Mouse (Mus musculus): ENCODE measurements at regions not wholly inside any gene's neighbourhood (a gene's known extent, or its start where the extent isn't known, plus 50 kb on each side); places are given as distances from the start of the nearest gene placed in this dataset.

DNA sequence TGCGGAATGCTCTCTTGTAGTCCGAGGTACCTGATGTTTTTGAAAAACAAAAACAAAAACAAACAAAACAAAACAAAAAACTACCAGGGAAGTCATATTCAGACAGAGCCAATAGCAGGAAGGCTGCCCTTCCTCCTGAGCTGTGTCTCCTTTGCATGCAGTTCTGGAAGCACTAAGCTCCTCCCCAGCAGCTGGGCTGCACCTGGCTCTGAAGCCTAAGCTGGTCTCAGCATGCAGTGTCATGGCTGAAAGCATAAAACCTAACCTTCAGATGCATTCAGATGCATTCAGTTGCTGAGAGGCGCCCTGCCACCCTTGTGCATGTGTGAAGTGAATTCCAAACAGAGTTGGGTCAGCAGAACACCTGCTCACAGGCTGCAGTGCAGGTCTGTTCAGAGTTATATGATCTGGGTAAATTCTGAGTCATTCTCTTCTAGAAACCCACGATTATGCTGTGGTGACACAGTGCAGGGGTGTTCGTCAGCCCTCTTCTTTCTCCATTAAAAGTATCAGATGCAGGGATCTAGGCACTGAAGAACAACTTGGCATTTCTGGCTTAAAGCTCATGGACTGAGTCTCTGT is 382.3 kb upstream of the Sox11 start:
- Histone ChIP-seq H3K27me3 (replicated peaks) (no peaks in the 10 kb centered on the region), H3K4me2 (no peak overlapping the region), H3K36me3 (no peaks in the 10 kb centered on the region), H3K4me3 (no peak overlapping the region), H3K4me1 (no peaks in the 10 kb centered on the region), H3K27ac (no peak overlapping the region), H3K9me3 (replicated peaks) (no peaks in the 10 kb centered on the region), H3K9ac (no peak overlapping the region)
- no peak for ATAC-seq
- 46% methylated on average over 5 of the region's 5 CpGs for WGBS (ENCODE audit: insufficient replicate concordance)

- no peaks in the 10 kb centered on the region for H3K27me3 ChIP-seq (replicated peaks)
- ATAC-seq, result peak; percentile 97
- H3K27ac ChIP-seq, result no peak overlapping the region
- no peaks in the 10 kb centered on the region for H3K36me3 ChIP-seq
- no peak overlapping the region for H3K4me3 ChIP-seq
- H3K4me1 ChIP-seq, result peaks cover 22% of the 10 kb centered on the region
- H3K9ac ChIP-seq, result no peak overlapping the region
- H3K4me2 ChIP-seq, result no peak overlapping the region; the same call in 1 of the 2 replicates
- H3K9me3 ChIP-seq (replicated peaks), result no peaks in the 10 kb centered on the region
Observed at GRCm38 (mm10) chr12:27680459-27680858, 338.1 kb upstream of the Sox11 start.

- Histone ChIP-seq H3K36me3 (no peaks in the 10 kb centered on the region), H3K27me3 (replicated peaks) (no peaks in the 10 kb centered on the region), H3K27ac (no peak overlapping the region), H3K4me3 (no peak overlapping the region), H3K4me1 (no peaks in the 10 kb centered on the region), H3K9me3 (replicated peaks) (no peaks in the 10 kb centered on the region), H3K9ac (no peak overlapping the region), H3K4me2 (no peak overlapping the region)
- no peak for ATAC-seq
Observed at GRCm38 (mm10) chr12:27673404-27673803, 331.0 kb upstream of the Sox11 start.

GRCm38 (mm10) chr12:27670650-27671084 is 328.3 kb upstream of the Sox11 start:
- H3K36me3 ChIP-seq, result no peaks in the 10 kb centered on the region
- H3K9ac ChIP-seq, result no peak overlapping the region
- H3K27me3 ChIP-seq (replicated peaks), result no peaks in the 10 kb centered on the region
- H3K9me3 ChIP-seq (replicated peaks), result no peaks in the 10 kb centered on the region
- 55% methylated on average over 9 of the region's 9 CpGs for WGBS (ENCODE audit: insufficient replicate concordance)
- no peak overlapping the region for H3K4me3 ChIP-seq
- H3K4me1 ChIP-seq, result peaks cover 7% of the 10 kb centered on the region
- H3K27ac ChIP-seq, result no peak overlapping the region
- H3K4me2 ChIP-seq, result no peak overlapping the region
- no peak for ATAC-seq

- no peak for ATAC-seq
- 69% methylated on average over 7 of the region's 7 CpGs for WGBS (ENCODE audit: insufficient replicate concordance)
Observed at GRCm38 (mm10) chr12:27670190-27670589, 327.8 kb upstream of the Sox11 start.

GRCm38 (mm10) chr12:27669542-27669941 is 327.2 kb upstream of the Sox11 start:
- Histone ChIP-seq H3K4me1 (peaks cover 14% of the 10 kb centered on the region), H3K9me3 (replicated peaks) (no peaks in the 10 kb centered on the region), H3K4me2 (no peak overlapping the region), H3K4me3 (no peak overlapping the region), H3K9ac (no peak overlapping the region), H3K27me3 (replicated peaks) (no peaks in the 10 kb centered on the region), H3K27ac (no peak overlapping the region), H3K36me3 (no peaks in the 10 kb centered on the region)
- no peak for ATAC-seq
- 62% methylated on average over 6 of the region's 6 CpGs for WGBS (ENCODE audit: insufficient replicate concordance)

More at GRCm38 (mm10) chr12:27670190-27670589, 327.8 kb upstream of the Sox11 start:
- Histone ChIP-seq H3K4me3 (no peak overlapping the region), H3K27me3 (replicated peaks) (no peaks in the 10 kb centered on the region), H3K9me3 (replicated peaks) (no peaks in the 10 kb centered on the region), H3K9ac (no peak overlapping the region), H3K4me2 (no peak overlapping the region), H3K4me1 (peaks cover 8% of the 10 kb centered on the region), H3K36me3 (no peaks in the 10 kb centered on the region), H3K27ac (no peak overlapping the region)

DNA sequence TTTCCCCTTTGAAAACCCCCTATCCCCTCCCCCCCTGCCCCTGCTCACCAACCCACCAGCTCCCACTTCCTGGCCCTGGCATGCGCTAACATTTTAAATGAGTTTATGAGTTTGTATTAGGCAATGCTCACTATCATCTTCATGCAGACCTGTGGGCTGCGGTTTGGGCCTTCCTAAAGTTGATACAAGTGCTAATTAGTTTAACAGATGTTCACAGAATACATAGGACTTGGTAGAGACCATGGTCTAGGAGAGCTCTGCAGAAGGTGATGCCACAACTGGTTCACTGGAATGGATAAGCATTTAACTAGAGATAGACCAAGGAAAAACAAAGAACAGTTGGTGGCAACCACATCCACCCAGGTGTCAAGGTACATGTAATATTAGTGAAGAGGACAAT is 324.1 kb upstream of the Sox11 start:
- H3K27ac ChIP-seq, result no peak overlapping the region
- peaks cover 21% of the 10 kb centered on the region for H3K4me1 ChIP-seq
- 21% methylated on average over 2 of the region's 2 CpGs for WGBS (ENCODE audit: insufficient replicate concordance)
- H3K9ac ChIP-seq, result no peak overlapping the region
- no peaks in the 10 kb centered on the region for H3K9me3 ChIP-seq (replicated peaks)
- peak; percentile 84 for ATAC-seq
- no peaks in the 10 kb centered on the region for H3K36me3 ChIP-seq
- H3K27me3 ChIP-seq (replicated peaks), result no peaks in the 10 kb centered on the region
- H3K4me2 ChIP-seq, result no peak overlapping the region
- no peak overlapping the region for H3K4me3 ChIP-seq

- Histone ChIP-seq H3K36me3 (no peaks in the 10 kb centered on the region), H3K27ac (no peak overlapping the region), H3K9ac (no peak overlapping the region), H3K27me3 (replicated peaks) (no peaks in the 10 kb centered on the region), H3K4me2 (no peak overlapping the region), H3K9me3 (replicated peaks) (no peaks in the 10 kb centered on the region), H3K4me3 (no peak overlapping the region), H3K4me1 (peaks cover 22% of the 10 kb centered on the region)
- ATAC-seq, result no peak
- 72% methylated on average over 4 of the region's 4 CpGs for WGBS (ENCODE audit: insufficient replicate concordance)
Observed at GRCm38 (mm10) chr12:27663126-27663525, 320.8 kb upstream of the Sox11 start.

- ATAC-seq, result no peak
- Histone ChIP-seq H3K9me3 (replicated peaks) (no peaks in the 10 kb centered on the region), H3K9ac (no peak overlapping the region), H3K27me3 (replicated peaks) (no peaks in the 10 kb centered on the region), H3K36me3 (no peaks in the 10 kb centered on the region), H3K4me2 (no peak overlapping the region), H3K4me1 (peaks cover 22% of the 10 kb centered on the region), H3K4me3 (no peak overlapping the region), H3K27ac (no peak overlapping the region)
- WGBS (ENCODE audit: insufficient replicate concordance), result 69% methylated on average over 5 of the region's 5 CpGs
Observed at GRCm38 (mm10) chr12:27662723-27663122, 320.3 kb upstream of the Sox11 start.

- no peak overlapping the region for H3K4me3 ChIP-seq
- no peaks in the 10 kb centered on the region for H3K27me3 ChIP-seq (replicated peaks)
- ATAC-seq, result no peak
- no peaks in the 10 kb centered on the region for H3K36me3 ChIP-seq
- H3K27ac ChIP-seq, result no peak overlapping the region
- H3K4me2 ChIP-seq, result no peak overlapping the region
- H3K4me1 ChIP-seq, result peaks cover 7% of the 10 kb centered on the region; the same call in 1 of the 2 replicates
- H3K9ac ChIP-seq, result no peak overlapping the region
- H3K9me3 ChIP-seq (replicated peaks), result no peaks in the 10 kb centered on the region
- WGBS (ENCODE audit: insufficient replicate concordance), result 78% methylated on average over 4 of the region's 4 CpGs
Observed at GRCm38 (mm10) chr12:27657536-27657935, 315.2 kb upstream of the Sox11 start.

DNA sequence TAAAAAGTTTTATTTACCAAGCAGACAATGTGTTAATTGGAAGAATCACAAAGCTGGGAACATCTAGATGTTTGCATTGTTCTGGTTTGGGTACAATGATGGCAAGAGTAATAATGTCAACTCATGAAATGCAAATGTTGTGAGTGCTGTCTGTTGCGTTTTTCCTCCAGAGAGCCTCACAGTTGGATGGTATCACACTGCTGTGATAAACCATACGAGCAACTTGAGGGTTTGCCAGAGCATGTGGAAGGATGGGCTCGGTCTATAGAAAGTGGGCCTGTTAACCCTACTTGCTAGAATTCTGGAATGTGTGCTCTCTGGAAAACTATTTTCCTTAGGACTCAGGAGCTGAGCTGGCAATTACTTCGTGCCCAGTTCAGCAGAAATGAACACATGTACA is 311.2 kb upstream of the Sox11 start:
- no peak overlapping the region for H3K4me2 ChIP-seq
- no peak for ATAC-seq
- 66% methylated on average over 4 of the region's 4 CpGs for WGBS (ENCODE audit: insufficient replicate concordance)
- no peaks in the 10 kb centered on the region for H3K27me3 ChIP-seq (replicated peaks)
- H3K9me3 ChIP-seq (replicated peaks), result no peaks in the 10 kb centered on the region
- H3K9ac ChIP-seq, result no peak overlapping the region
- H3K4me1 ChIP-seq, result no peaks in the 10 kb centered on the region
- H3K36me3 ChIP-seq, result no peaks in the 10 kb centered on the region
- no peak overlapping the region for H3K4me3 ChIP-seq
- no peak overlapping the region for H3K27ac ChIP-seq

DNA sequence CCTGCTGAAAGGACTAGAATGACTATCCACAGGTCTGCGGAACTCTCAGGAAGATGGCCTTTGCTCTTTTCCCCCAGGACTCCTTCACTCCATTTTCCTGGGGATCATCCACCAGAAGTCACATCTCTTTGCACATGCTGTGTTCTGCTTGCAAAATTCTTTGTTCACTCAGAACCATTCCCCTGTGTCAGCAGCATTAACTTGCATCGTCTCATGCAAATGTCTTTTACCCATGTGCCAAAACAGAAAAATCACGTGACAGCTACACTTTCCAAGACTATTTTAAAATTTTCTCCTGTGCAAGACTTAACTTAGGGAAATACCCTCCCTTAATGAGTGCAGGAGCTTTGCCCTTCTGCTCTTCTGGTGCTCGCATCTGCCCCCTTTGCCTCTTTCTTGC is 306.2 kb upstream of the Sox11 start:
- Histone ChIP-seq H3K4me1 (no peaks in the 10 kb centered on the region), H3K36me3 (no peaks in the 10 kb centered on the region), H3K27me3 (replicated peaks) (peaks cover 3% of the 10 kb centered on the region; the same call in 1 of the 2 replicates), H3K9ac (no peak overlapping the region), H3K9me3 (replicated peaks) (no peaks in the 10 kb centered on the region), H3K4me3 (no peak overlapping the region), H3K4me2 (no peak overlapping the region), H3K27ac (no peak overlapping the region)
- no peak for ATAC-seq
- WGBS (ENCODE audit: insufficient replicate concordance), result 80% methylated on average over 4 of the region's 4 CpGs
